Mouse (Mus musculus): ENCODE results near the gene Fmnl3.

GRCm38 (mm10) chr15:99352306-99352705, 18.0 kb downstream of the Fmnl3 start:
- TF ChIP-seq POLR2A (IDR thresholded peaks at IDR 0.05; ENCODE audit: low read depth, low read length) = no peak
- TF ChIP-seq CTCF (IDR thresholded peaks at IDR 0.05; ENCODE audit: extremely low read depth, insufficient read length, insufficient replicate concordance, low read depth, low read length) = no peak
